Mouse (Mus musculus) embryonic facial prominence, embryonic 13.5 days (tissue): ENCODE data around the gene Slc25a10. TPM values are rescaled to one million over a fixed set of nuclear protein-coding genes. Genes with fewer than 3 reads are reported as not detected.
A peak's percentile ranks its signal among the peaks of the same experiment; 100 is the strongest.
"Not testable (repeated sequence)": the region's sequence is repeated elsewhere in the genome, so short reads cannot be mapped to it uniquely, and the experiment has no call there.

Source experiments
- ATAC-seq: fragments of 200-750 bp; cut with Nextera tagmentation; 2 replicates; pipeline ENCODE4 v1.8.0; 2017; ENCODE audit warnings: low read depth; ENCODE audit not compliant: insufficient number of reproducible peaks, insufficient read depth, low FRiP score, low TSS enrichment
- H3K27ac ChIP-seq: fragments of 300-500 bp; sonication (generic); 2 replicates; pipeline ENCODE4 v1.5.1; 2015; ENCODE audit warnings: moderate library complexity, mild to moderate bottlenecking, inconsistent platforms
- H3K27me3 ChIP-seq: fragments of 300-500 bp; sonication (generic); 2 replicates; pipeline ENCODE4 v1.6.1; 2015; ENCODE audit warnings: mild to moderate bottlenecking, inconsistent platforms
- H3K36me3 ChIP-seq: fragments of 300-500 bp; sonication (generic); 2 replicates; pipeline ENCODE4 v1.6.1; 2015; ENCODE audit warnings: mild to moderate bottlenecking, inconsistent platforms
- H3K4me1 ChIP-seq: fragments of 300-500 bp; sonication (generic); 2 replicates; pipeline ENCODE4 v1.6.1; 2015; ENCODE audit warnings: inconsistent platforms
- H3K4me2 ChIP-seq: fragments of 300-500 bp; sonication (generic); 2 replicates; pipeline ENCODE4 v1.6.1; 2015; ENCODE audit warnings: moderate library complexity, mild to moderate bottlenecking, inconsistent platforms
- H3K4me3 ChIP-seq: fragments of 300-500 bp; sonication (generic); 2 replicates; pipeline ENCODE4 v1.5.1; 2015; ENCODE audit warnings: mild to moderate bottlenecking, inconsistent platforms
- H3K9ac ChIP-seq: fragments of 300-500 bp; sonication (generic); 2 replicates; pipeline ENCODE4 v1.6.1; 2015; ENCODE audit warnings: mild to moderate bottlenecking, inconsistent platforms
- H3K9me3 ChIP-seq: fragments of 300-500 bp; sonication (generic); 2 replicates; pipeline ENCODE4 v1.6.1; 2016; ENCODE audit warnings: inconsistent platforms
- WGBS: fragments of 180-500 bp; shearing (Covaris S2); methylation state at CpG from one replicate; pipeline ENCODE4 v1.1.7; 2015; ENCODE audit warnings: mixed read lengths; 5-methylcytosine and 5-hydroxymethylcytosine counted together
- polyA plus RNA-seq: library from polyadenylated mRNA; unstranded; fragments of >200 nt; fragmentation: Nextera tagmentation; extraction: Ambion mirVana; gene quantifications from 2 replicates; pipeline ENCODE4 v1.2.1, GENCODE M21; 2015

Slc25a10 gene
- polyA plus RNA-seq, 1 experiment from 2014 or later, result 54.3 TPM

DNA sequence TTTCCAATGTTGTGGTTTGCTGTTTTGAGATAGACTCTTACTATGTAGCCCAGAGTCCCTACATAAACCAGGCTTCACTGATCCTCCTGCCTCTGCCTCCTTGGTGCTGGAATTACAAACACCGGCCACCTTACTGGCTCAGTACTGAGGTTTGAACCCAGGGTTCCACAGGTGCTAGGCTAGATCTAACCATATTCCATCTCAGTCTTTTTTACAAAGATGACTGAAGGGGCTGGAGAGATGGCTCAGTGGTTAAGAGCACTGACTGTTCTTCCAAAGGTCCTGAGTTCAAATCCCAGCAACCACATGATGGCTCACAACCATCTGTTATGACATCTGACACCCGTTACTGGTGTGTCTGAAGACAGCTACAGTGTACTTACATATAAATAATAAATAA is 22.6 kb downstream of the Slc25a10 start:
- 84% methylated on average over 2 of the region's 2 CpGs for WGBS
- H3K9me3 ChIP-seq, H3K27ac ChIP-seq, H3K9ac ChIP-seq, ATAC-seq, H3K4me2 ChIP-seq, H3K27me3 ChIP-seq, H3K4me3 ChIP-seq, H3K36me3 ChIP-seq: not testable (repeated sequence)
- H3K4me1 ChIP-seq, result peaks cover 24% of the 10 kb centered on the region

DNA sequence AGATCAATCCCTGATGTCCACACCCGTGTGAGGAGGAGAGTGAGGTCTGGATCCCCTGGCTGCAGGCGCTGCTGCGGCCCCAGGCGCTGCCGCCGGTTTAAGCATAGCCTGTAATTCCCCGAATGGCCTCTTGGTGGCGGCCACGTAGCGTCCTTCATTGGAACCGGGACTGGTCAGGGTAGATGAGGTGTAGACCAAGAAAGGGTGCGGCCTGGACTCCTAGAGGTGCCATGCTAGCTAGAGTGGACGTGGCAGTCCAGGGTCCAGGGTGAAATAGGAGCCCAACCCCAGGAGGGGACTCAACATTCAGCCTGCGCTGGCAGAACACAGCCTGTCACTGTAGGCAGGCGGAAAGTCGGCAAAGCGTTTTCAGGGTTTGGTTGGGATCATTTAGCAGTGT is 24.0 kb downstream of the Slc25a10 start:
- ATAC-seq, result no peak
- Histone ChIP-seq H3K9ac (peak overlapping the region; percentile 49; the same call in 1 of the 2 replicates), H3K9me3 (no peaks in the 10 kb centered on the region), H3K27ac (no peak overlapping the region), H3K27me3 (no peaks in the 10 kb centered on the region), H3K4me3 (0 out of 2 replicates have a peak overlapping the region, but pooled peaks have one; percentile 6), H3K4me2 (peak overlapping the region; percentile 11; the same call in 1 of the 2 replicates), H3K36me3 (no peaks in the 10 kb centered on the region), H3K4me1 (peaks cover 19% of the 10 kb centered on the region)
- 16% methylated on average over 17 of the region's 17 CpGs for WGBS

DNA sequence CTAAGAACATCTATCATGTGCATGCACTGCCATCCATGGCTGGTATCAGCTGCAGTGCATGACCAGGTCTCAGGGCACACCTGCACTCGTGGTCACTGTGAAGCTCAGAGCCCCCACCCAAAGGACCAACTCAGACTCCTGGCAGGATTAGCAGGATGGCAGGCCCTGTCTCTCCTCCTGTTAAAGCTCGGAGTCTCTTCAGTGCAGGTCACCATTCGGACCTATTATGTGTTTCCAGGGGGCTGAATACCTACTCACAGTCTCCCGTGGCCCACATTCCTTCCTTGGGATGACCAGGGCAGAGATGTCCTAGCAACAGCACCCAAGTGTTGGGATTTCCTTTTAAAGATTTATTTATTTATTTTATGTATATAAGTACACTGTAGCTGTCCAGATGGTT is 25.5 kb downstream of the Slc25a10 start:
- Histone ChIP-seq H3K4me3 (no peak overlapping the region), H3K9ac (no peak overlapping the region), H3K4me2 (no peak overlapping the region), H3K27me3 (no peaks in the 10 kb centered on the region), H3K9me3 (no peaks in the 10 kb centered on the region), H3K36me3 (no peaks in the 10 kb centered on the region), H3K27ac (no peak overlapping the region), H3K4me1 (peaks cover 14% of the 10 kb centered on the region; the same call in 1 of the 2 replicates)
- 77% methylated on average over 4 of the region's 4 CpGs for WGBS
- ATAC-seq, result no peak

DNA sequence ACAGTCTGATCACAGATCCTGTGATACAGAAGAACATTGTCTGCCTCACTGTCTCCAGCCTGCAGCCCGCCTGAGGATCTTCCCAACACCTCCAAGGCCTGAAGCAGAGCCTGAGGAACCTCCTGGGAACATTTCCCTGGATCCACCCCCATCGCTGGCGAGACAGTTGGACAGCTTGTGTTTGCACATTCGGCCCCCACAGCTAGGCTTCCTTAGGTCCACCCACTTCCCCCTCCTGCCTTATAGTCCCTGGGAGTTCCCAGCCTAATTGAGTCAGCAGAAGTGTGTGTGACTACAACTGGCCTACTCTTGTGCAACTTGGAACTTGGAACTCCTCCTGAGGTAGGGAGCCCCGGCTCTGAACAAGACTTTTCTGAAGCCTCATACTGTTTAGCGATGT is 26.4 kb downstream of the Slc25a10 start:
- no peak for ATAC-seq
- 61% methylated on average over 6 of the region's 6 CpGs for WGBS
- no peaks in the 10 kb centered on the region for H3K27me3 ChIP-seq
- H3K27ac ChIP-seq, result no peak overlapping the region
- no peak overlapping the region for H3K4me3 ChIP-seq
- H3K4me2 ChIP-seq, result no peak overlapping the region
- H3K9me3 ChIP-seq, result no peaks in the 10 kb centered on the region
- no peak overlapping the region for H3K9ac ChIP-seq
- H3K4me1 ChIP-seq, result peaks cover 14% of the 10 kb centered on the region; the same call in 1 of the 2 replicates
- H3K36me3 ChIP-seq, result no peaks in the 10 kb centered on the region

DNA sequence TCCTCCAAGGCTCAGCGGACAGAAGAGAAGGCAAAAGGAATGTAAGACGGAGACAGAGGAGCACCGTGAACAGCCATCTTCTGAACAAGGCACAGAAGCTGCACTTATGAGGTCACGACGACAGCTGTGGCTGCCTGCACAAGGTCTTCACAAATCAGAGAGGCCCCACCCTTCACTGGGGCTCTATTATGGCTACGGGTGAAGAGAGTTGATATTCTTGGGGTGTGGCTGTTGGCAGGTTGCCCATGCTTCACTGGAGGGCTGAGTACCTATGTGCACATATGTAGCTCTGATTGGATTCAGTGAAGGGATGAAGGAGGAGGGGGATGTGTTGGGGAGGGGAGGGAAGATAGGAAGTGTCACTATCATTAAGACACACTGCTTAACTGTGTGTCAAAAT is 26.9 kb downstream of the Slc25a10 start:
- Histone ChIP-seq H3K27ac (no peak overlapping the region), H3K4me1 (peaks cover 14% of the 10 kb centered on the region; the same call in 1 of the 2 replicates), H3K9me3 (no peaks in the 10 kb centered on the region), H3K9ac (no peak overlapping the region), H3K36me3 (no peaks in the 10 kb centered on the region), H3K27me3 (no peaks in the 10 kb centered on the region), H3K4me2 (no peak overlapping the region), H3K4me3 (no peak overlapping the region)
- ATAC-seq, result no peak
- WGBS, result 66% methylated on average over 6 of the region's 6 CpGs

DNA sequence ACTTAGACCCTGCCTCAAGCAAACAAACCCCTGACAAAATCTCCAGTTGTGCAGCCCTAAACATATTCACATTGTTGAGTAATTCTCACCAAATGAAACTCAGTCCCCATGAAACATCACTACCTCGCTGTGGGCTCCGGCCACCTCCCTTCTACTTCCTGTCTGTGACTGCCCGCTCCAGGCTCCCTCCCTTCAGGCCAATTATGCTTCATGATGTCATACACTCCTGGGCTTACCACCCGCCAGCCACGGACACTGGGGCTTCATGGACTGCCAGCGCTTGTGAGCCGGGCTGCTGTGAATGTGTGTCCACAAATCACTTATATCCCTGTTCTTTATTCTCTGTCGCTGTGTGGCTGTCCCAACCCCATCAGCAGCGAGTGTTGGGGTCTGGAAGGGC is 28.1 kb downstream of the Slc25a10 start:
- Histone ChIP-seq H3K27ac (no peak overlapping the region), H3K9me3 (no peaks in the 10 kb centered on the region), H3K36me3 (no peaks in the 10 kb centered on the region), H3K27me3 (no peaks in the 10 kb centered on the region), H3K4me3 (no peak overlapping the region), H3K9ac (no peak overlapping the region), H3K4me1 (peaks cover 14% of the 10 kb centered on the region; the same call in 1 of the 2 replicates), H3K4me2 (no peak overlapping the region)
- no peak for ATAC-seq
- WGBS, result 37% methylated on average over 9 of the region's 9 CpGs

DNA sequence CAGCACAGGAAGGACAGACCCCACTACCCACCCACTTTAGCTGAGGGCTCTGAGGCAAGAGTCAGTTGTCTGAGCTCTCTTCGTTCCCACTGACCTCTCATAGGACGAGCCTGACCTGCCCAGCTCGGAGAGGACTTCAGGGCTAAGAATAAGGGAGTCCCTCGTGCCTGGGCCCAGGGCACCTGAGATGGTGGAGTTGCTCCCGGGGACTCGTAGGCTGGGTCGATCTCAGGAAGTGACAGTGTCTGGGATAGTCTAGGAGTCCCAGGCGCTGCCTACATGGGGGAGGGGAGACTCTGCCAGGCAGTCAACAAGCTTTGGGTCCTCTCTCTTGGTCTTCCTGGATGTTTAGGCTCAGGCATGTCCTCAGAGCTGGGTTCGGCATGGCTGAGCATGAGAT is 28.9 kb downstream of the Slc25a10 start:
- Histone ChIP-seq H3K4me3 (no peak overlapping the region), H3K36me3 (no peaks in the 10 kb centered on the region), H3K27me3 (no peaks in the 10 kb centered on the region), H3K27ac (no peak overlapping the region), H3K9ac (0 out of 2 replicates have a peak overlapping the region, but pooled peaks have one; percentile 32), H3K4me1 (peaks cover 12% of the 10 kb centered on the region; the same call in 1 of the 2 replicates), H3K9me3 (no peaks in the 10 kb centered on the region), H3K4me2 (no peak overlapping the region)
- no peak for ATAC-seq
- WGBS, result 66% methylated on average over 9 of the region's 9 CpGs

DNA sequence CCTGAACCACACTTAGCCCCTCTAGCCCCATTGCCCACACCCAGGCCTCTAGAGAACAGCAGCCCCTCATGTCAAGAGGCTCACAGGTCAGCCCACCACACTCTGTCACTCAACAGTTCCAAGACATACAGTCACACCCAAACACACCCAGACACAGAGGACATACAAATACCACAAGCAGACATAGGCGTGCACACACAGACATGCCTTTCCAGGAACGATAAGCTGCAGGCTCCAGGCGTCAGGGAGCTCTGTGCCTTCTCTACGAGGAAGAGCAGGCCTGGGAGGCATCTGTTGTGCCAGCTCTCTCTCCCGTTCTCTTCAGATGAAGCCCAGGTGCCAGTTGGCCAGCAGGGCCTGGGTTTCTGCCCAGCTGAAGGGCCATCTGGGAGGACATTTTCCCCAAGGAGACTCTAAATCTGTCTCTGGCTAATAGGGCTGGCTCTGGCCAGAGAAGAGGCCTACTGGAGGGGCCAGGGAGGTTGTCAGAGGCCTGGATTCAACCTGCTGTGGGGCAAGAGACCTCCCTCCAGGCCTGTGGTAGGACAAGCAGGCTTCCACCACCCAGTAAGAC is 29.4 kb downstream of the Slc25a10 start:
- Histone ChIP-seq H3K9me3 (no peaks in the 10 kb centered on the region), H3K27ac (no peak overlapping the region), H3K4me1 (peaks cover 7% of the 10 kb centered on the region; the same call in 1 of the 2 replicates), H3K36me3 (no peaks in the 10 kb centered on the region), H3K4me3 (no peak overlapping the region), H3K9ac (0 out of 2 replicates have a peak overlapping the region, but pooled peaks have one; percentile 32), H3K27me3 (no peaks in the 10 kb centered on the region), H3K4me2 (no peak overlapping the region)
- WGBS, result 69% methylated on average over 5 of the region's 5 CpGs
- no peak for ATAC-seq

DNA sequence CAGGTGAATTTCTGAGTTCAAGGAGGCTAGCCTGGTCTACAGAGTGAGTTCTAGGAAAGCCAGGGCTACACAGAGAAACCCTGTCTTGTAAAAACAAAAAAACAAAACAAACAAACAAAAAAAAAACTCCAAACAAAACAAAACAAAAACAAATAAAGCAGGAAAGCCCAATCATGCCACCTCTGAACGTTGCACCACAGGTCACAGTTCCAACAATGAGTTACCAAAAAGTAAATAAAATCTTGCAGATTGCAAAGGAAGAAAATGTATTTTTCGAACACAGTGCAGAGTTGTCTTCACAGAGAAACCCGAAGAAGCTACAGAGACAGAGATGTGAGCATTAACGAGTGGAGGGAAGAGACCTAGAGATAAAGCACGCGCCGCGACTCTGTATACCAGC is 30.9 kb downstream of the Slc25a10 start:
- ATAC-seq, result no peak
- H3K4me3 ChIP-seq, result no peak overlapping the region
- peaks cover 4% of the 10 kb centered on the region for H3K27me3 ChIP-seq
- H3K36me3 ChIP-seq, result no peaks in the 10 kb centered on the region
- no peak overlapping the region for H3K27ac ChIP-seq
- H3K4me1 ChIP-seq, result peaks cover 7% of the 10 kb centered on the region; the same call in 1 of the 2 replicates
- WGBS, result 84% methylated on average over 8 of the region's 8 CpGs
- H3K4me2 ChIP-seq, result no peak overlapping the region
- H3K9me3 ChIP-seq, result no peaks in the 10 kb centered on the region
- H3K9ac ChIP-seq, result no peak overlapping the region

DNA sequence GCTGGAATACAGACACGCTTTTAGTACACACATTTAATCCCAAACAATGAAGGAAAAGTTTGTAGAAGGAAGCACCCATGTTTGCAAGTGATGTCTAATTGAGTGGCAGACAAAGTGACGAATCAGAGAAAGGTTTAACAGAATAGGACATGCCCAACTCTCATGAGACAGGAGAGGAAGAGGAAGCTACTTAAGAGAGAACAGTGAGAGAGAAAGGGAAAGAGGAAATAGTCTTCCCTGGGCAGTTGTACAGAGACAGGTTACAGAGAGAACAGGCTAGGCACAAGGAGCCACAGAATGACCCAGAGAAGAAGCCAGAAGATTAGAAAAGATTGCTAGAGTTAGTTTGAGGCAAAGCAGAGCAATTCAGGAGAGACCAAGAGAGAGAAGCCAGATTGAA is 34.3 kb downstream of the Slc25a10 start:
- Histone ChIP-seq H3K4me2 (no peak overlapping the region), H3K27me3 (peaks cover 37% of the 10 kb centered on the region), H3K27ac (no peak overlapping the region), H3K36me3 (no peaks in the 10 kb centered on the region), H3K4me1 (peaks cover 10% of the 10 kb centered on the region), H3K9ac (no peak overlapping the region), H3K4me3 (no peak overlapping the region), H3K9me3 (no peaks in the 10 kb centered on the region)
- ATAC-seq, result no peak
- WGBS, result 73% methylated on average over 2 of the region's 2 CpGs

DNA sequence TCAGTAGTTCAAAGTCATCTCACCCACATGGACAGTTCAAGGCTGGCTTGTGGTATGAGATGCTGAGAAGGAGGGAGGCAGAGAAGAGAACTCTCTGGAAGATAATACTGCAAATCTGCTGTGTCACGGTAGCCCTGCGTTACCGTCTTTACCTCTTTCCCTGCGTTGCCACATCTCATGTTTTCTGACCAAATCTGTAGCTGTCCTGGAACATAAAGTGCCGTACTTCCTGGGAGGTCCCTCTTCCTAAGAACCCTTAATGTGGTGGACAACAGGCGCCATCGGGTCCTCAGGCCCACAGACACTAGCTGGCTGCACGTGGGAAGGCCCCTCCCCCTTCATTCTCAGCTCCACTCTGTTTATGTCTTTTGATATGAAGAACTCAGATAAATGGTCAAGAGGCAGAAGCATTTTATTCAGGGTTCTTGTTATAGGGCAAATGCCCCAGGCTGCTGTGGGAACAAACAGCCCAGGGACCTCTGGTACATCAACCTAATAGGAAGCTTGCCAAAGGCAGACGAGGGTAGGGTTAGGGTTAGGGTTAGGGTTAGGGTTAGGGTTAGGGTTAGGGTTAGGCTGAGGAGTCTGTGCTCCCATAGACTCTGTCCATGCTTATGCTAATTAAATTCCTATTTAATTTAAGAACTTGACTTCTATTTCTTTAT is 36.2 kb downstream of the Slc25a10 start:
- peaks cover 56% of the 10 kb centered on the region for H3K27me3 ChIP-seq
- WGBS, result 74% methylated on average over 9 of the region's 9 CpGs
- no peaks in the 10 kb centered on the region for H3K9me3 ChIP-seq
- no peak for ATAC-seq
- H3K4me3 ChIP-seq, result no peak overlapping the region
- H3K9ac ChIP-seq, result no peak overlapping the region
- no peak overlapping the region for H3K27ac ChIP-seq
- no peaks in the 10 kb centered on the region for H3K36me3 ChIP-seq
- peaks cover 17% of the 10 kb centered on the region for H3K4me1 ChIP-seq
- H3K4me2 ChIP-seq, result no peak overlapping the region

DNA sequence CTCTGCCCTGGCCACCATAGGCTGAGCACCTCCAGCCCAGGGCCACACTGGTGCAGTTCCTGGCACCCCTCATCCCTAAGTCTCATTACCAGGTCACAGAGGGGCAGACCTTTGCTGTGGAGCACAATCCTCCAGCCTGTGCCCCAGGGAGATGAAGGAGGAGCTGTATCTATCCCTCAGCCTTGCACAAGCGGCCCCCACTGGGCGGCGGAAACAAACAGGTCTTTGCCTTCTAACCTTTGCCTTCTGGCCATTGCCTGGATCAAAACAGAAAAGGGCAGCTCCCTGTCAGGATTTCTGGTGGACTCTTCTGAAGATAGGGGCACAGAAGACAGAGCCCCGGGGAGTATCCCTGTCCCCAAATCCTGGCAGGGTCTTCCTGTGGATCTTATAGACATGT is 37.3 kb downstream of the Slc25a10 start:
- Histone ChIP-seq H3K4me3 (no peak overlapping the region), H3K27me3 (peaks cover 64% of the 10 kb centered on the region), H3K9me3 (no peaks in the 10 kb centered on the region), H3K4me2 (no peak overlapping the region), H3K36me3 (no peaks in the 10 kb centered on the region), H3K27ac (no peak overlapping the region), H3K9ac (no peak overlapping the region), H3K4me1 (peaks cover 17% of the 10 kb centered on the region)
- 41% methylated on average over 4 of the region's 4 CpGs for WGBS
- no peak for ATAC-seq
